Mouse (Mus musculus) heart, adult 2 months (tissue): ENCODE results near the gene Fam198b. TPM values are rescaled to one million over a fixed set of nuclear protein-coding genes. Genes with fewer than 3 reads are reported as not detected.

Experiments
- DNase-seq, 2 experiments: peaks; one replicate each; pipeline ENCODE4 v3.0.0; 2021
- H3K27ac ChIP-seq: fragments of 200-600 bp; 2 replicates; pipeline ENCODE4 v1.8.1; 2022
- H3K27me3 ChIP-seq: fragments of 200-500 bp; 2 replicates; pipeline ENCODE4 v1.6.1; 2012; ENCODE audit warnings: mild to moderate bottlenecking, low read length, inconsistent platforms, mixed read lengths; ENCODE audit not compliant: control insufficient read depth, insufficient read depth
- H3K36me3 ChIP-seq: fragments of 200-500 bp; 2 replicates; pipeline ENCODE4 v1.6.1; 2012; ENCODE audit warnings: low read length, inconsistent platforms; ENCODE audit not compliant: control insufficient read depth, insufficient read depth
- H3K4me1 ChIP-seq: fragments of 200-500 bp; 2 replicates; pipeline ENCODE4 v1.6.1; 2011; ENCODE audit warnings: low read length; ENCODE audit not compliant: control insufficient read depth, insufficient read depth
- H3K4me3 ChIP-seq: fragments of 200-600 bp; 2 replicates; pipeline ENCODE4 v1.8.1; 2022
- H3K79me2 ChIP-seq: fragments of 200-500 bp; replicated peaks from 2 replicates; pipeline ENCODE4 v1.6.1; 2012; ENCODE audit warnings: mild to moderate bottlenecking, inconsistent platforms, low read length, moderate library complexity, mixed read lengths; ENCODE audit not compliant: control insufficient read depth, insufficient read depth
- H3K9ac ChIP-seq: fragments of 200-500 bp; 2 replicates; pipeline ENCODE4 v1.6.1; 2012; ENCODE audit warnings: low read depth, mild to moderate bottlenecking, control low read depth, inconsistent platforms, low read length, mixed read lengths
- CTCF ChIP-seq: fragments of 200-600 bp; IDR thresholded peaks from 2 replicates; pipeline ENCODE4 v1.8.1; 2022; ENCODE audit warnings: antibody characterized with exemption, mild to moderate bottlenecking, moderate library complexity
- EP300 ChIP-seq: fragments of 200-500 bp; IDR thresholded peaks from 2 replicates; pipeline ENCODE4 v1.6.1; 2011; ENCODE audit warnings: low read depth, low read length, control low read depth; ENCODE audit not compliant: insufficient read depth
- POLR2A ChIP-seq: fragments of 200-500 bp; IDR thresholded peaks from 2 replicates; pipeline ENCODE4 v1.6.1; 2011; ENCODE audit warnings: mild to moderate bottlenecking, low read depth, low read length, control low read depth; ENCODE audit not compliant: insufficient read depth
- WGBS: fragments of 180-500 bp; shearing (Covaris S2); methylation state at CpG from one replicate; pipeline ENCODE4 v1.1.7; 2018; 5-methylcytosine and 5-hydroxymethylcytosine counted together
- intact Hi-C: fragments of 180-260 bp; cut with DNase I; formaldehyde crosslinking; loops from one replicate; pipeline ENCODE4 v1.15.1; 2025
- polyA plus RNA-seq: library from polyadenylated mRNA; depleted of rRNA; stranded (reverse); fragments of >200 nt; gene quantifications from 2 replicates; pipeline ENCODE4 v1.2.3, GENCODE M21; 2012
- total RNA-seq, 2 experiments: library from RNA; stranded (reverse); gene quantifications; 2 replicates each; pipeline ENCODE4 v1.2.3; 2021

Fam198b gene
- total and polyA plus RNA-seq, 3 experiments, result 11.8 to 15.1 (median 12.1) TPM

GRCm38 (mm10) chr3:79875471-79875870, 8.9 kb upstream of the Fam198b start:
- H3K4me3 ChIP-seq, result no peak overlapping the region
- H3K27me3 ChIP-seq, result no peaks in the 10 kb centered on the region
- DNase-seq, result no peak
- H3K79me2 ChIP-seq, result no peaks in the 10 kb centered on the region
- H3K9ac ChIP-seq, result no peak overlapping the region
- intact Hi-C loops, result no loop called here
- no peak overlapping the region for H3K27ac ChIP-seq
- TF ChIP-seq EP300, result no peak
- no peak for TF ChIP-seq CTCF
- TF ChIP-seq POLR2A, result no peak
- no peaks in the 10 kb centered on the region for H3K36me3 ChIP-seq
- no peaks in the 10 kb centered on the region for H3K4me1 ChIP-seq
- 91% methylated on average over 5 of the region's 5 CpGs for WGBS

GRCm38 (mm10) chr3:79878350-79878749, 6.0 kb upstream of the Fam198b start:
- H3K27me3 ChIP-seq, result no peaks in the 10 kb centered on the region
- no peak for DNase-seq
- H3K4me3 ChIP-seq, result no peak overlapping the region
- no peaks in the 10 kb centered on the region for H3K79me2 ChIP-seq
- TF ChIP-seq CTCF, result no peak
- no peak for TF ChIP-seq POLR2A
- TF ChIP-seq EP300, result no peak
- H3K27ac ChIP-seq, result no peak overlapping the region
- 87% methylated on average over 3 of the region's 3 CpGs for WGBS
- H3K4me1 ChIP-seq, result 0 out of 2 replicates have a peak, but pooled peaks cover 1% of the 10 kb centered on the region
- H3K36me3 ChIP-seq, result no peaks in the 10 kb centered on the region
- intact Hi-C loops, result loop anchor here (2.0 kb wide), 1 partner anchor 24 kb away; no protein-coding TSS in a partner anchor
- no peak overlapping the region for H3K9ac ChIP-seq

DNA sequence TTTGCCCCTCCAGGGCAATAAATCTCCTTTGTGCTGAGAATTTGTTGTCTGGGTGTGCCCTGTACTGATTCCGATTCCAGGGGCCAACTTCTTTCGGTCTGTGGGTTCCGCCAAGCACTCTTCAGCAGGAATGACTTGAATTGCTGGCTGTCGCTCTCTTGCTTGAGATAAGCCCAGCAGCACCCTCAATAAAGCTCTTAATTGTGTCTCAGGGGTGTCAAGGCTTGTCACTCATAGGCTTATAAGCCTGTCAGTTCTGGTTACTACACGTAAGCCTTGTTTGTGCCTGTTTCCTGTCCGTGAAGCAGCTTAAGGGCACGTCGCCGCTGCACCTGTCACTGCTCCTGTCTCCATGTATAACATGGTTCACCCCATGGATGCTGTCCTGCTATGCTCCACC, 5.1 kb upstream of the Fam198b start:
- Histone ChIP-seq H3K4me1 (0 out of 2 replicates have a peak, but pooled peaks cover 1% of the 10 kb centered on the region), H3K4me3 (no peak overlapping the region), H3K9ac (no peak overlapping the region), H3K27ac (no peak overlapping the region), H3K79me2 (no peaks in the 10 kb centered on the region), H3K27me3 (no peaks in the 10 kb centered on the region), H3K36me3 (no peaks in the 10 kb centered on the region)
- TF ChIP-seq POLR2A (no peak), EP300 (no peak), CTCF (no peak)
- intact Hi-C loops, result loop anchor here (2.0 kb wide), 1 partner anchor 24 kb away; no protein-coding TSS in a partner anchor
- no peak for DNase-seq
- 51% methylated on average over 9 of the region's 9 CpGs for WGBS

DNA sequence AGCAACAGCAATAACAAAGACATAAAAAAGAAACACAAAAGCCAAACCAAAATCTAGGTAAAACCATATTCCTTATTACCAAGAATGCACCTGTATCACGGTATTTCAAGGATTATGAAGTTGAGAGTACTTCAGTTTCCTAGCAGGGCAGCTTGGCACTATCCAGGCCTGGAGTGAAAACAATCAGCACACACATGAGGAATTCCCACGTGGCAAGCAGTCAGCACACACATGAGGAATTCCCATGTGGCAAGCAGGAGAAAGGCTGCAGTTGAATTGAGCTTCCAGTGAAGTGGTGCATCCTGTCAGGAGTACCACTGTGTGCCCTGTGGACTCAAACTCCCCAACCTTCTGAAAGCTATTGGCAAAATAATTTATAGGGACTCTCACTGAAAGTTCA, 2.7 kb upstream of the Fam198b start:
- 63% methylated on average over 2 of the region's 2 CpGs for WGBS
- H3K4me1 ChIP-seq, result peaks cover 3% of the 10 kb centered on the region; the same call in 1 of the 2 replicates
- no peak overlapping the region for H3K27ac ChIP-seq
- H3K36me3 ChIP-seq, result no peaks in the 10 kb centered on the region
- intact Hi-C loops, result no loop called here
- H3K4me3 ChIP-seq, result no peak overlapping the region
- no peaks in the 10 kb centered on the region for H3K79me2 ChIP-seq
- TF ChIP-seq CTCF, result no peak
- no peak for TF ChIP-seq POLR2A
- no peak for TF ChIP-seq EP300
- no peaks in the 10 kb centered on the region for H3K27me3 ChIP-seq
- DNase-seq, result no peak
- no peak overlapping the region for H3K9ac ChIP-seq

GRCm38 (mm10) chr3:79883092-79883491, 1.2 kb upstream of the Fam198b start:
- whole genome bisulfite sequencing, result 20% methylated on average over 7 of the region's 7 CpGs
- H3K4me3 ChIP-seq, result no peak overlapping the region
- TF ChIP-seq POLR2A (no peak), EP300 (peak; percentile 80), CTCF (peak; percentile 99)
- peak; percentile 66 to 77 for DNase-seq
- peaks cover 3% of the 10 kb centered on the region; the same call in 1 of the 2 replicates for H3K4me1 ChIP-seq
- no peaks in the 10 kb centered on the region for H3K27me3 ChIP-seq
- H3K79me2 ChIP-seq, result 0 out of 2 replicates have a peak, but pooled peaks cover 1% of the 10 kb centered on the region
- H3K27ac ChIP-seq, result no peak overlapping the region; the same call in 1 of the 2 replicates
- intact Hi-C loops, result loop anchor here (1.0 kb wide), 1 partner anchor 175 kb away; no protein-coding TSS in a partner anchor
- H3K9ac ChIP-seq, result no peak overlapping the region
- no peaks in the 10 kb centered on the region for H3K36me3 ChIP-seq

DNA sequence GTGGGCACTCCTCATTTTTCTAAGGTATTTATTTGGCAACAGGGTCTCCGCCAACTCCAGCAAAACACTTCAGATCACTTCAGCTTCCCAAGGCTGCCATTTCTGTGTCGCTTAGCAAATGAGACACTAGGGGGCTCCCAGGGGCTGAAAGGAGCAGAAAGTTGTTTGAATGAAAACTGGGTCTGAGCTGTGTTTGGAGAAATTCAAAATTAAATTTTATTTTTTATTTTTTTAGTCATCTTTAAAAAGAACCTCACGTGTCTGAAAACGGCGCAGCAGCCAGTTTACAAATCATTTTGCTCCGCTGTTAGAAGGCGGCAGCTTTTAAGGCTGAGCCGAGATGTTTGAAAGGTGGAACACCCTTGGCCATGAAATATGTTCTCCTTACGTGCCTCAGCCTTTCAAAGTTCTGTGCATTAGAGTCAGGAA, 442 bp downstream of the Fam198b start:
- Histone ChIP-seq H3K4me3 (peak overlapping the region; percentile 50), H3K4me1 (peaks cover 3% of the 10 kb centered on the region; the same call in 1 of the 2 replicates), H3K9ac (peak overlapping the region; percentile 62), H3K79me2 (0 out of 2 replicates have a peak, but pooled peaks cover 1% of the 10 kb centered on the region), H3K36me3 (no peaks in the 10 kb centered on the region; the same call in 1 of the 2 replicates), H3K27ac (peak overlapping the region; percentile 84), H3K27me3 (no peaks in the 10 kb centered on the region)
- peak; percentile 72 to 78 for DNase-seq
- TF ChIP-seq EP300, result 0 out of 2 replicates have a peak, but pooled peaks have one; percentile 25
- no peak for TF ChIP-seq POLR2A
- TF ChIP-seq CTCF, result peak; percentile 93
- intact Hi-C loops, result loop anchor here (5.0 kb wide), 2 partner anchors 58 to 123 kb away; no protein-coding TSS in a partner anchor
- 3% methylated on average over 9 of the region's 9 CpGs for WGBS
